Mouse (Mus musculus) cerebellum, adult 2 months (tissue): ENCODE measurements around the gene Slc10a6.

Experiments
- CTCF ChIP-seq: fragments of 200-500 bp; IDR thresholded peaks from 2 replicates; pipeline ENCODE4 v1.5.1; 2011; ENCODE audit warnings: low read depth, mild to moderate bottlenecking, control low read depth, low read length, moderate library complexity, borderline replicate concordance; ENCODE audit not compliant: insufficient read depth
- POLR2A ChIP-seq: fragments of 200-500 bp; IDR thresholded peaks from 2 replicates; pipeline ENCODE4 v1.6.1; 2011; ENCODE audit warnings: low read length, control low read depth, borderline replicate concordance; ENCODE audit not compliant: insufficient read depth

- TF ChIP-seq CTCF: no peak
- TF ChIP-seq POLR2A: no peak
These were observed 12.0 kb downstream of the Slc10a6 start for GRCm38 (mm10) chr5:103617191-103617590.
